Mouse (Mus musculus) liver (tissue): ENCODE measurements around the gene Nrros.

ENCODE experiments used
- DNase-seq: peaks from one replicate; pipeline ENCODE4 v3.0.0-alpha.2; 2020; ENCODE audit warnings: mixed read lengths

Nrros gene

DNA sequence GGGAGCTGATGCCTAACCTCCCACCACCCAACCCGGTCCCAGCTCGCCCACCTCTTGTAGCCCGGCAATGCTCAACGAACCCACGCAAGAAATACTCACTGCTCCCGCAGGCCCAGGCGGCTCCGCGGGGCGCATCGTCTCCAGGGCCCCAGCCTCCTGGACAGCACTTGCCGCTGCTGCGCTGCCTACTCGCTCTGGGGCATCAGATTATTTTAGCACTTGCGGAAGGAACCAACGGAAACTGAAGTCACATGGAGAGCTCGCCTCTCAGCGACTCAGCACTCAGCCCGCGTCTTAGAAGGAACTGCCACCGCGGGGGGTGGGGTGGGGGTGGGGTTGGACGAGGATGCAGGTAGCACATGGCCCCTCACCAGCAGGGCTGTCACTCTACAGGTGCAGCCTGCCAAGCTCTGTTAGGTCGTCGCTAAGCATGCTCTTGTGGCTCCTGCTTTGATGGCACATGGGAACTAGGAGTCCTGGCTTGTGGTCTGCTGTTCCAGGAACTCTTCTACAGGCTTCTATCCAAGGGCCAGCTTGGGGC lies at the start of gene Nrros:
Nrros (minus strand) TSS at position 314 of the 541 bp plus-strand sequence.
- DNase-seq: peak; percentile 75

DNA sequence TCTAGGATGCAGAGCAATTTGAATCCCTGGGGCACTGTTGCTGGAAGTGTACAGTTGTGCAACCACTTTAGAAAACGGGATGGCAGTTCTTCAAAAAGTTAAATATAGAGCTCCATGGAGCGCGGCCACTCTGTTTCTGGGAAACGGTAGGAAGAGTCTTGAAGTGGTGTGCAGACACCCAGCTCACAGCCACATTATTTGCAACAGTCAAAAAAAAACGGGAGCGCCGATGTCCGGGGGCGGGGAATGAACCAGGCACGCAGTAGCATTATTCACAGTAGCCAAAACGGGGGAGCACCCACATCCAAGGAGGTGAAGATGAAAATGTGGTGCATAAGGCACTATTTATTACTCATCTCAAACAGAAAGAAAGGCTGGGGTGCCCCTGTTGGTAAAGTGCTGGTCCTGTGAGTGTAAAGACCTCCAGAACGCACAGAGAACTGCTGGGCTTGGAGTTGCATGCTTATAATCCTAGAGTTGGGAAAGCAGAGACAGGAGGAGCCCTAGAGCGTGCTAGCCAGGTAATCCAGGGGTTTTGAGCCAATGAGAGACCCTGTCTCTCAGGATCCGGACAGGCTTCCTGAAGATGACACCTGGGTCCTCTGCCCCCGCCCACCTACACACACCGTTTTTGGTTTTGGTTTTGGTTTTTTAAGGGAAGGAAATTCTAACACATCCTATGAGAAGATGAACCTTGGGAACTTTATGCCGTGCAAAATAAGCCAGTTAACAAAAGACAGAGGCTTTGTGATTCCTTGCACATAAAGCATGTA lies 49.6 kb upstream of the Nrros start:
- no peak for DNase-seq

DNA sequence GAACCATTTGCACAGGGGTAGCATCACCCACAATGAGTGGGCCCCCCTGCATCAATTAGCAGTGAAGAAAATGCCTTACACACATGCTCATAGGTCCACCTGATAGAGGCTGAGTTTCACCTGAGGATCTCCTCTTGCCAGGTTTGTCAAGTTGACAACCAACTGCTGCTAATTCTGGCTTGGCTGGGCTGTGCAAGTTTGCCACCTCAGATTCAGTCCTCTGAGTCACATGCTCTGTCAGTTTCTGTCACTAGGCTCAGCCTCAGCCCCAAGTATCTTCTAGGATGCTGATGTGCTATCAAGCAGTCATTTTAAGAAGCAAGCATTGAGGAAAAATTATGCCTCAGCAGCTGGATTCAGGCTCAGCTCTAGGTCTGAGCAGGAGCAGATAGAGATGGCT lies 48.8 kb upstream of the Nrros start:
- DNase-seq: no peak

- peak; percentile 14 for DNase-seq
These were observed 39.5 kb upstream of the Nrros start for GRCm38 (mm10) chr16:32204902-32205301.

DNA sequence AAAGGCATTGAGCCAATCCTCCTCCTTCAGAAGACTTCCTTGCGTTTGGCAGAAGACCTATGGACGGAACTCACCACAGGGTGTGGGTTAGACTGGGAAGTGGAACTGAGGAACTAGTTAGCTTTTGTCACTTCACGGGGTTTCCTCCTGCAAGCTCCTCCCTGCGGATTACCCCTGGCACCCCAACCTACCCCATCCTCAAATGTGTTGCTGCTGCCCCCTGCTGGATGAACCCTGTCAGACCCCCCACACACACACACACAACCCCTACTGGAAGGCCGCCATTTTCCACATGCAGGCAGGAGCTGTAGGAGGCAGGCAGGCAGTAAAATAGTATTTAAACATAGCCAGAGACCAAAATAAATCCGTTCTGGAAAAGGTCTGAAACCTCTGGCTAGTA lies 37.3 kb upstream of the Nrros start:
- peak; percentile 79 for DNase-seq

DNA sequence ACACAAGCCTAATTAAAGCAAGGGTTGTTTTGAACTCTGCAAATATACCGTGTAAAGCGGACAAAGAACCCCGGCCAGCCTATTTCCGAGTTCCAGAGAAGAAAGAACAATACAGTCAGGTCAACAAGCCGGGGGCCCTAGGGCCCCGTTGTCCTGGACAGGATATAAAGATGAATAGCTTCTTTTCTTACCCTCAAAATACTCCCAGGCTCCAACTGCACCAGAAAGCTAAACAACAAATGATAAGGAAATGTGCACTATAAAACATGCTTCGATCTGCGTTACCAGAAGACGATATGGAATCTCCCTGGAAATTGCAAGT lies 35.6 kb upstream of the Nrros start:
- no peak for DNase-seq

- no peak for DNase-seq
These were observed 35.0 kb upstream of the Nrros start for GRCm38 (mm10) chr16:32200256-32201003.

DNA sequence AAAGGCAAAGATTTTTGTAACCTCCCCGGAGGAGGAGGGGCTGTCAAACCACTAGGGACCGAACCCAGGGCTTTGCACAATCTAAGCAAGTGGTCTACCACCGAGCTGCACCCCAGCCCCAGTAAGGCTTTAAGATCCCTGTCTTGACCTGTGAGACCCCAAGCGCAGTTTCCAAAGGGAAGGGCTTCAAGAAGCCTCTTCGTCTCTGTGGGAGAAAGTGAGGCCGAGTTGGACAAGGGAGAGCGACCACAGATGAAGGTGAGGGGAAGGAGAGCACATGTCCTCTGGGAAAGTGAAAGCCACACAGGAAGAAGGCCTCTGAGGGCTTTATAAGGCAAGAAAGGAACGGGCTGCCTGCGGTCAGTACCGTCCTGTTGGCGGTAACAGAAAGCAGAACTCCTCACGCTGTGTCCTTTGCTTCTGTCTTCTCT lies 24.6 kb upstream of the Nrros start:
- DNase-seq: peak; percentile 43

GRCm38 (mm10) chr16:32189109-32189508 lies 23.7 kb upstream of the Nrros start:
- DNase-seq: peak; percentile 46

DNA sequence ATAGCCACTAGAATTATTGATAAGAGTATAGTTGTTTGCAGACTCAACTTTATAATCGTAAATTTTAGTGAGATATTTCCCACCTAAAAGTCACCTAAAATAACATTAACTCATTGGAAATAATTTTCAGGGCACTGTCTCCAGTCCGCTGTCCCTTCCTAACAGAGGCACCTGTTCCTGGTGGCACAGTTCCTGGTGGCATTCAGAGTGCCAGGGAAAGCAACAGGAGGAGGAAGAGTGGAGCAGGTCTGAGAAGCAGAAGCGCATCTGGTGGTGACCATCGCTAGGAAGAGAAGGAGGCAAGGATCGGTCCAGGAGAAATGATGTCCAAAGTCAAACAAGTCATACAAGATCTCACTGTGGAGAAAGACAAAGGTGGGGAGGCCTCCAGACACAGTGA lies 20.7 kb upstream of the Nrros start:
- no peak for DNase-seq

DNA sequence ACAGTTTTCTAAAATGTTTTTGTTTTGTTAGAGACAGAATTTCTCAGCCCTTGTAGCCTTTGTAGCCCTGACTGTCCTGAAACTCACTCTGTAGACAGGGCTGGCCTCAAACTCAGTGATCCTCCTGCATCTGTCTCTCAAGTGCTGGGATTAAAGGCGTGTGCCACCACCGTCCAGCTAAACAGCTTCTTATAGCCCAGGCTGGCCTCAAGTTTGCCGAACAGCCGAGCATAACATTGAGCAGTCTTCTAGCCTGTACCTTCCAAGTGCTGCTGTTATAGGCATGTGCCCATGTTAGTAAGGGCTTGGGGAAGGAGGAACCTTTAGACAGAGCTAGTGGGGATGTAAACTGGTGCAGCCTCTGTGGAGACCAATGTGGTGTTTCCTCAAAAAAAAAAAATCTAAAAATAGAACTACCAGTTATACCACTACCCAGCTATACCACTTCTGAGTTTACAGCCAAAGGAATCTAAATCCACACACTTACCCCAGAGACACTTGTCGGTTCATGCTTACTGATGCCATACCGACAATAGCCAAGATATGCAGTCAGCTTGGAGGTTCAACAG lies 14.0 kb upstream of the Nrros start, which contains the start of gene Bex6:
Bex6 (plus strand) TSS at position 491 of the 569 bp plus-strand sequence.
- DNase-seq: no peak

GRCm38 (mm10) chr16:32176896-32177686 lies 11.7 kb upstream of the Nrros start:
- peak; percentile 62 for DNase-seq

GRCm38 (mm10) chr16:32175029-32175428 lies 9.6 kb upstream of the Nrros start:
- DNase-seq: no peak

DNA sequence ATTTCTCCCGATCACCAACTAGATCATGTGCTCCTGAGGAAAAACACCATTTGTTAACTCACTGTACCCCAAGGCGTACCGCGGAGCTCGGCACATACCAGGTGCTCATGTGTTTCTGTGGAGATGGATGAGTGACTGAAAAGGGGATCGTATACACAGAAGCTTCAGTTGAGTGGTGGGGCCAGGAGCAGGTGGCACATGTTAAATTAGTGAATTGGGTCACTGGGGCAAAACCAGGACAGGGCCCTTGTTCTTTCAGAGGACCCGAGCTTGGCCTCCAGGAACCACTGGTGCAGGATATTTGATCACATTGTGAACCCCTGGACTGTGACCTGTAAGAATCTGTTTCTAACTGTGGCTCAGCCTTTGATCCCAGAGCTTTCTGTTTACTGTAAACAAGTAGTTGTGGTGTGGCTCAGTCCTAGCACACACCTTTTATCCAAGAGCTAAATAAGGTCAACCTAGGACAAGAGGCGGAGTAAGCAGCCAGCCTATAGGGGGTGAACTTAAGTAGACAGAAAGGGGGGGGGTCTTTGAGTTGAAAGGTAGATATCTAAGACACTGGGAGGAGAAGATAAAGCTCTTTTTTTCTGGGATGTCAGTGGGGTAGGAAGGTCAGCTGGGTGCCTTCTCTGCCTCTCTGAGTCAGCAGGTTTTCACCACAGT lies 9.1 kb upstream of the Nrros start:
- no peak for DNase-seq

DNA sequence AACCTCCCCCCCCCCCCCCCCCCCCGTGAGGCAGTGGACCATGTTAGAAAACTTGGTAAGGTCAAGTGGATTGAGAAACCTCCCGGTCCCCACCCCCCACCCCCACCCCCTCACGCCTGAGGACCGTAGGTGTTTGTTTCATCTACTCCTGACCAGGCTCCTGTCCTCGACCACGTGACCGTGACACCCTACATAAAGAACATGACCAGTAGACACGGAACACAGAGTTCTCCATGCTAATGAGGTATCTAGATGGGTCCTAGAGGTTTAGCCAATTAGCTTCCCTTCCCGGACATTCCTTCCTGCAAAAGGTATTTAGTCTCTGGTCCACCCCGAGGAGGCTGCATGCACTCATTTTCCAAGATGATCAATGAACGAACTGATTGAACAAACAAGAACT lies 8.0 kb upstream of the Nrros start:
- DNase-seq: no peak

DNA sequence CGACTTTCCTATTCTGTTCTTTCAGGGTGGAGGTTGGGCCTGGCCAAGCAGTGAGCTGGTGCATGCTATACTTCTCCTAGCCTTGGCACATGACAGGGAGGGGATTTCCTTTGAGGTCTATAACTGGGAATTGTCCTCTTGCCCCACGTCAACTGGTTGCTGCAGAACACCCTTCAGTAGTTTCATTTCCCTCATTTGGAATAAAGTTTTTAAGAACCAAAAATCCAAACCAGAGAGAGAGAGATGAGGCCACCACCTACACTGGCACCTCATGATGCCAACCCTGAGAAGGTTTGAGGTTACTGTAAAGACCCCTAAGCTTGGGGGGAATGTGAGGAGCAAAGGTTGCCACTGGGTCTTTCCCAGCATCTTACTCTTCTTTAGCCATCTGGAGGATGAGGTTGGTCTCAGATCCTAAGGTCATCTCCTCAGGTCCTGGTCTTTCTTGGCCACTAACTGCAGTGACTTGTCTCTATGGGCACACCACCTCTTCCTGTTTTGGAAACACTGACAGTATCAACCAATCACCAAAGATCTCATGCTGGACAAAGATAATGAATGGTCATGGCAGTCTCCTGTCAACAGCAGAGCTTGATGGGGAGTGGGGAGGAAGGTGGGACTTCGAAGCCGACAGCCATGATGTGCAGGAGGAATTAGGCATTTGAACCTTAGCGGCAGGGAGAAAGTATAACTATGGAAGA lies 5.8 kb upstream of the Nrros start:
- DNase-seq: no peak

- DNase-seq: no peak
These were observed 2.6 kb upstream of the Nrros start for GRCm38 (mm10) chr16:32167819-32168545.

- peak; percentile 45 for DNase-seq
These were observed 882 bp downstream of the Nrros start for GRCm38 (mm10) chr16:32164396-32165027.

GRCm38 (mm10) chr16:32163891-32164290 lies 1.5 kb downstream of the Nrros start:
- DNase-seq: no peak

DNA sequence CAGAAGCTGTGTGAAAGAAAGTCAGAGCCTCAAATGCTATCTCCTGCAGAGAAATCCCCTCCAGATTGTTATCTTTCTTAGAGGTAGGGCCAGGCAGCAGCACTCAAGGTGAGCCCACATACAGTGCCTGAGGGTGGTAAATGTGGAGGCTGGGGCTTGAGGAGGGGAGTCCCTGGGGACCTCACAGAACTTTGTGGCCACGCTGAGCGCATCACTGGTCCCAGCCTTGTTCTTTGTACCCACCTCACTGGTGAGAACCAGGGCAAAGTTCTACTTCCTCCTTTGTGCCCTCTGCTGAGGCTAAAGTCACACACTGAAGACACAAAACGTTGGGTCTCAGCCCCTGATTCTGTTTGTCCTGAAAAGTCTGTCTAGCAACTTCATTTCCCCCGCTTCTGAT lies 2.0 kb downstream of the Nrros start:
- DNase-seq: no peak
